14 mouse cellular contexts compared by ENCODE assay signal in genomic region chr2:45055926-45056325, GRCm38 (mm10).
DNase-seq lines count a peak whose midpoint lies in the region; ATAC-seq and TF ChIP-seq lines count a peak whose summit lies in the region.
"Had no signal": no experiment of that assay in that cellular context is flagged by ENCODE, and none has a peak within 500 bp of the region (broad histone marks: within the 10 kb centered on the region; RNA-seq: fewer than 3 reads in every experiment).

No protein-coding gene starts in this region.

- WGBS in embryonic facial prominence, embryonic 10.5 days = 88% methylated on average over 6 of the region's 6 CpGs
- WGBS in liver, postnatal 0 days (ENCODE audit: insufficient replicate concordance) = 45% methylated on average over 6 of the region's 6 CpGs

- TF ChIP-seq EP300 in liver, postnatal 0 days (IDR thresholded peaks at IDR 0.05; ENCODE audit: low read depth) = peak; percentile 86

- no peak for TF ChIP-seq CTCF in layer of hippocampus, adult 2 months (conservative IDR thresholded peaks at IDR 0.05)
- no peak for TF ChIP-seq CTCF in liver, postnatal 0 days (IDR thresholded peaks at IDR 0.05; ENCODE audit: low read depth)

- DNase-seq in frontal cortex, adult 2 months (ENCODE audit: extremely low spot score in 1 of 2, low spot score in 1 of 2) = no peak
- no peak for DNase-seq in layer of hippocampus, adult 2 months (ENCODE audit: low spot score in 2 of 2)
- DNase-seq in layer of hippocampus, adult 8-10 months (ENCODE audit: low spot score in 2 of 2) = no peak
- DNase-seq in embryonic facial prominence, embryonic 10.5 days (ENCODE audit: low spot score) = no peak
- no peak for DNase-seq in liver, postnatal 0 days
- DNase-seq in embryo, embryonic 10.5 days (ENCODE audit: low spot score) = no peak
- DNase-seq in right cerebral cortex, adult 18-20 months = no peak
- DNase-seq: cerebellum, postnatal 36 days; gastrocnemius, postnatal 14 days; heart, postnatal 36 days; layer of hippocampus, adult 9-11 months; lung, postnatal 36 days had no signal

- no peaks in the 10 kb centered on the region for H3K9me3 ChIP-seq in embryonic facial prominence, embryonic 10.5 days
- no peaks in the 10 kb centered on the region for H3K9me3 ChIP-seq in liver, postnatal 0 days (ENCODE audit: low read length)

- H3K4me2 ChIP-seq in liver, postnatal 0 days (ENCODE audit: low read depth, low read length) = peak overlapping the region; percentile 36

- 0 out of 2 replicates have a peak, but pooled peaks have one; percentile 10 for ATAC-seq in frontal cortex, adult (ENCODE audit: low TSS enrichment)
- peak; percentile 84 for ATAC-seq in liver, postnatal 0 days
- ATAC-seq: intestine, embryonic 16.5 days had no signal

- no peaks in the 10 kb centered on the region for H3K27me3 ChIP-seq in embryonic facial prominence, embryonic 10.5 days (replicated peaks; ENCODE audit: low read depth, poor library complexity, severe bottlenecking)
- H3K27me3 ChIP-seq in liver, postnatal 0 days (ENCODE audit: insufficient read depth, low read length) = no peaks in the 10 kb centered on the region

- H3K27ac ChIP-seq in layer of hippocampus, adult 2 months = peak overlapping the region; percentile 86
- 0 out of 2 replicates have a peak overlapping the region, but pooled peaks have one; percentile 35 for H3K27ac ChIP-seq in embryonic facial prominence, embryonic 10.5 days (replicated peaks)
- H3K27ac ChIP-seq in liver, postnatal 0 days (ENCODE audit: low read depth) = peak overlapping the region; percentile 69

- no peak overlapping the region for H3K4me3 ChIP-seq in layer of hippocampus, adult 2 months
- no peak overlapping the region for H3K4me3 ChIP-seq in embryonic facial prominence, embryonic 10.5 days
- no peak overlapping the region for H3K4me3 ChIP-seq in liver, postnatal 0 days (ENCODE audit: low read depth, low read length)

- no peaks in the 10 kb centered on the region for H3K36me3 ChIP-seq in embryonic facial prominence, embryonic 10.5 days (replicated peaks)
- H3K36me3 ChIP-seq in liver, postnatal 0 days (replicated peaks; ENCODE audit: insufficient read depth, low read length) = no peaks in the 10 kb centered on the region; the same call in none of the 2 replicates

- peaks cover 51% of the 10 kb centered on the region for H3K4me1 ChIP-seq in embryonic facial prominence, embryonic 10.5 days
- peaks cover 34% of the 10 kb centered on the region for H3K4me1 ChIP-seq in liver, postnatal 0 days (ENCODE audit: insufficient read depth)

- no peak overlapping the region; the same call in 1 of the 2 replicates for H3K9ac ChIP-seq in liver, postnatal 0 days (replicated peaks)

Comparison
In these comparisons a context has a peak if more than half of its experiments do, and no peak if none do; other contexts are left out.
1. H3K27ac ChIP-seq: peak in every context shown above with its lines; median percentile 86 in layer of hippocampus, adult 2 months; 69 in liver, postnatal 0 days; 35 in embryonic facial prominence, embryonic 10.5 days.